Mouse (Mus musculus): ENCODE results near the gene Ppp3r1. TPM values are rescaled to one million over a fixed set of nuclear protein-coding genes. Genes with fewer than 3 reads are reported as not detected.

The Ppp3r1 gene
- polyA plus RNA-seq, 1 experiment from 2014 or later: 90.0 TPM

GRCm38 (mm10) chr11:17160242-17160641 is 1.2 kb downstream of the Ppp3r1 start:
- Histone ChIP-seq H3K27ac (ENCODE audit: low read depth) (peak overlapping the region; percentile 96), H3K36me3 (ENCODE audit: insufficient read depth) (no peaks in the 10 kb centered on the region), H3K27me3 (ENCODE audit: insufficient read depth, low read length) (no peaks in the 10 kb centered on the region), H3K9me3 (ENCODE audit: low read depth, low read length) (no peaks in the 10 kb centered on the region), H3K4me2 (peak overlapping the region; percentile 84), H3K4me3 (ENCODE audit: low read depth, low read length) (peak overlapping the region; percentile 97), H3K9ac (peak overlapping the region; percentile 99), H3K4me1 (ENCODE audit: insufficient read depth) (0 out of 2 replicates have a peak, but pooled peaks cover 6% of the 10 kb centered on the region)
- ATAC-seq (ENCODE audit: insufficient read depth) (no peak), DNase-seq (peak; percentile 84)
- under 1% methylated on average over 12 of the region's 12 CpGs for WGBS
- peak; percentile 78 for TF ChIP-seq CTCF (IDR thresholded peaks at IDR 0.05; ENCODE audit: low read depth)

GRCm38 (mm10) chr11:17163956-17164355 is 4.9 kb downstream of the Ppp3r1 start:
- Histone ChIP-seq H3K27ac (ENCODE audit: low read depth) (no peak overlapping the region), H3K4me3 (ENCODE audit: low read depth, low read length) (no peak overlapping the region), H3K9me3 (ENCODE audit: low read depth, low read length) (no peaks in the 10 kb centered on the region), H3K9ac (no peak overlapping the region), H3K36me3 (ENCODE audit: insufficient read depth) (no peaks in the 10 kb centered on the region), H3K4me1 (ENCODE audit: insufficient read depth) (0 out of 2 replicates have a peak, but pooled peaks cover 6% of the 10 kb centered on the region), H3K4me2 (no peak overlapping the region), H3K27me3 (ENCODE audit: insufficient read depth, low read length) (no peaks in the 10 kb centered on the region)
- TF ChIP-seq CTCF (IDR thresholded peaks at IDR 0.05; ENCODE audit: low read depth): no peak
- 87% methylated on average over 1 of the region's 1 CpGs for WGBS
- DNase-seq (no peak), ATAC-seq (ENCODE audit: insufficient read depth) (no peak)

GRCm38 (mm10) chr11:17166627-17167026 is 7.6 kb downstream of the Ppp3r1 start:
- Histone ChIP-seq H3K9me3 (ENCODE audit: low read depth, low read length) (no peaks in the 10 kb centered on the region), H3K4me2 (no peak overlapping the region), H3K27ac (ENCODE audit: low read depth) (no peak overlapping the region), H3K36me3 (ENCODE audit: insufficient read depth) (no peaks in the 10 kb centered on the region), H3K27me3 (ENCODE audit: insufficient read depth, low read length) (no peaks in the 10 kb centered on the region), H3K4me3 (ENCODE audit: low read depth, low read length) (no peak overlapping the region), H3K4me1 (ENCODE audit: insufficient read depth) (peaks cover 18% of the 10 kb centered on the region; the same call in 1 of the 2 replicates), H3K9ac (no peak overlapping the region)
- ATAC-seq (ENCODE audit: insufficient read depth) (no peak), DNase-seq (no peak)
- no peak for TF ChIP-seq CTCF (IDR thresholded peaks at IDR 0.05; ENCODE audit: low read depth)
- WGBS: 90% methylated on average over 7 of the region's 7 CpGs

GRCm38 (mm10) chr11:17169262-17169661 is 10.2 kb downstream of the Ppp3r1 start:
- Histone ChIP-seq H3K9me3 (ENCODE audit: low read depth, low read length) (no peaks in the 10 kb centered on the region), H3K9ac (no peak overlapping the region), H3K27ac (ENCODE audit: low read depth) (no peak overlapping the region), H3K27me3 (ENCODE audit: insufficient read depth, low read length) (no peaks in the 10 kb centered on the region), H3K36me3 (ENCODE audit: insufficient read depth) (no peaks in the 10 kb centered on the region), H3K4me3 (ENCODE audit: low read depth, low read length) (no peak overlapping the region), H3K4me1 (ENCODE audit: insufficient read depth) (peaks cover 16% of the 10 kb centered on the region; the same call in 1 of the 2 replicates), H3K4me2 (no peak overlapping the region)
- DNase-seq: no peak
- no peak for TF ChIP-seq CTCF (IDR thresholded peaks at IDR 0.05; ENCODE audit: low read depth)
- 67% methylated on average over 2 of the region's 2 CpGs for WGBS
- ATAC-seq (ENCODE audit: insufficient read depth): no peak

GRCm38 (mm10) chr11:17170938-17171729 is 12.1 kb downstream of the Ppp3r1 start:
- ATAC-seq (ENCODE audit: insufficient read depth) (peak; percentile 78), DNase-seq (peak; percentile 42)
- Histone ChIP-seq H3K4me1 (ENCODE audit: insufficient read depth) (peaks cover 16% of the 10 kb centered on the region; the same call in 1 of the 2 replicates), H3K27ac (ENCODE audit: low read depth) (no peak overlapping the region), H3K9me3 (ENCODE audit: low read depth, low read length) (no peaks in the 10 kb centered on the region), H3K27me3 (ENCODE audit: insufficient read depth, low read length) (no peaks in the 10 kb centered on the region), H3K9ac (no peak overlapping the region), H3K4me3 (ENCODE audit: low read depth, low read length) (no peak overlapping the region), H3K4me2 (peak overlapping the region; percentile 21), H3K36me3 (ENCODE audit: insufficient read depth) (no peaks in the 10 kb centered on the region)
- no peak for TF ChIP-seq CTCF (IDR thresholded peaks at IDR 0.05; ENCODE audit: low read depth)
- 74% methylated on average over 1 of the region's 1 CpGs for WGBS

GRCm38 (mm10) chr11:17172300-17172699 is 13.2 kb downstream of the Ppp3r1 start:
- WGBS: 93% methylated on average over 4 of the region's 4 CpGs
- no peak for DNase-seq
- H3K4me1 ChIP-seq (ENCODE audit: insufficient read depth): peaks cover 16% of the 10 kb centered on the region; the same call in 1 of the 2 replicates
- TF ChIP-seq CTCF (IDR thresholded peaks at IDR 0.05; ENCODE audit: low read depth): no peak
- no peak overlapping the region for H3K4me2 ChIP-seq
- no peak for ATAC-seq (ENCODE audit: insufficient read depth)
- H3K9ac ChIP-seq: no peak overlapping the region
- H3K36me3 ChIP-seq (ENCODE audit: insufficient read depth): no peaks in the 10 kb centered on the region
- H3K27ac ChIP-seq (ENCODE audit: low read depth): no peak overlapping the region
- no peaks in the 10 kb centered on the region for H3K27me3 ChIP-seq (ENCODE audit: insufficient read depth, low read length)
- H3K4me3 ChIP-seq (ENCODE audit: low read depth, low read length): no peak overlapping the region
- H3K9me3 ChIP-seq (ENCODE audit: low read depth, low read length): no peaks in the 10 kb centered on the region

GRCm38 (mm10) chr11:17176638-17177037 is 17.6 kb downstream of the Ppp3r1 start:
- no peak overlapping the region for H3K4me3 ChIP-seq (ENCODE audit: low read depth, low read length)
- H3K4me1 ChIP-seq (ENCODE audit: insufficient read depth): peaks cover 4% of the 10 kb centered on the region; the same call in 1 of the 2 replicates
- no peaks in the 10 kb centered on the region for H3K36me3 ChIP-seq (ENCODE audit: insufficient read depth)
- no peak overlapping the region for H3K27ac ChIP-seq (ENCODE audit: low read depth)
- no peaks in the 10 kb centered on the region for H3K27me3 ChIP-seq (ENCODE audit: insufficient read depth, low read length)
- WGBS: 100% methylated on average over 1 of the region's 1 CpGs
- no peaks in the 10 kb centered on the region for H3K9me3 ChIP-seq (ENCODE audit: low read depth, low read length)
- DNase-seq (no peak), ATAC-seq (ENCODE audit: insufficient read depth) (no peak)
- TF ChIP-seq CTCF (IDR thresholded peaks at IDR 0.05; ENCODE audit: low read depth): no peak
- no peak overlapping the region for H3K9ac ChIP-seq
- H3K4me2 ChIP-seq: no peak overlapping the region

Measured in lung, embryonic 14.5 days (tissue).